Mouse (Mus musculus): Measurements from ENCODE around the gene Ydjc.

GRCm38 (mm10) chr16:17204990-17205389, 60.6 kb downstream of the Ydjc start:
- TF ChIP-seq CTCF (IDR thresholded peaks at IDR 0.05; ENCODE audit: low read depth, low read length): peak; percentile 36
- no peak for TF ChIP-seq POLR2A (IDR thresholded peaks at IDR 0.05; ENCODE audit: insufficient read depth, low read length)
